Mouse (Mus musculus): ENCODE measurements around the gene Adamtsl5.

DNA sequence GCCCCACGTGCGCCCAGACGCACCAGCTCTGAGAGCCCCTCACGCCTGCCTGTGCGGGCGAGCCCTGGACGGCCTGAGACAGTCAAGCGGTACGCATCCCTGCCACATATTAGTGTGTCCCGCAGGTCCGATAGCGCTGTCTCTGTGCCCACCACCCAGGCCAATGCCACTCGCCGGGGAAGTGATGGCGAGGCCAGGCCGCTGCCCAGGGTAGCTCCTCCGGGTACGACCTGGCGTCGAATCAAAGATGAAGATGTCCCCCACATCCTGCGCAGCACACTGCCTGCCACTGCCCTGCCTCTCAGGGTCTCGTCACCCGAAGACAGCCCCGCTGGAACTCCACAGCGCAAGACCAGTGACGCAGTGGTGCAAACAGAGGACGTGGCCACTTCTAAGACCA is 32.9 kb downstream of the Adamtsl5 start:
- TF ChIP-seq CTCF (IDR thresholded peaks at IDR 0.05; ENCODE audit: low read depth, low read length): no peak
- TF ChIP-seq GATA1 (IDR thresholded peaks at IDR 0.05; ENCODE audit: borderline replicate concordance, low read length): no peak
- TF ChIP-seq TAL1 (conservative IDR thresholded peaks at IDR 0.05; ENCODE audit: low read depth, low read length): no peak
